Mouse (Mus musculus): ENCODE results near the gene Ankrd23.

DNA sequence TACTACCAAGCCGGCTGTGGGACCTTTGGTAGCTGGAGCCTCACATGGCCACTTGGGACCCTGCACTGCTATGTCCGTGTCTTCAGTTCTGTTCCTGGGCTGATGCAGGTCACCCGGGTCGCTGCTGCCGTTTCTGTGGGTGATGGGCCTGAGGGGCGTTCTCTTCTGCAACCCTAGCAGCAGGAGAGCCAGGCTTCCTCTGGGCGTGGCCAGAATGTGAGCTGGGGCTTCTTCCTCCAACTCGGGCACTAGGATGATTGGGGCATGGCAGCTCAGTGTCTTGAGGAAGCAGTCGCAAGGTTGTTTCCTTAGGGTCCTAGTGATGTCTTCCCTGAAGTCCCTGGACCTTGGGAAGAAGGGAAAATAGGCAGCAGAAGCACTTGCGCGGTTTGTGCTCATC lies 17.1 kb downstream of the Ankrd23 start:
- no peak for TF ChIP-seq POLR2A (IDR thresholded peaks at IDR 0.05; ENCODE audit: borderline replicate concordance, low read depth, low read length)
- no peak for TF ChIP-seq CTCF (IDR thresholded peaks at IDR 0.05; ENCODE audit: low read depth, low read length)
